Mouse (Mus musculus) cerebellum, postnatal 25 days (tissue): ENCODE measurements around the gene Scmh1.

Experiments
- DNase-seq, 2 experiments: peaks; one replicate each; pipeline ENCODE4 v3.0.0; 2021; ENCODE audit warnings: mixed read lengths in 2 of 2

Scmh1 gene

DNA sequence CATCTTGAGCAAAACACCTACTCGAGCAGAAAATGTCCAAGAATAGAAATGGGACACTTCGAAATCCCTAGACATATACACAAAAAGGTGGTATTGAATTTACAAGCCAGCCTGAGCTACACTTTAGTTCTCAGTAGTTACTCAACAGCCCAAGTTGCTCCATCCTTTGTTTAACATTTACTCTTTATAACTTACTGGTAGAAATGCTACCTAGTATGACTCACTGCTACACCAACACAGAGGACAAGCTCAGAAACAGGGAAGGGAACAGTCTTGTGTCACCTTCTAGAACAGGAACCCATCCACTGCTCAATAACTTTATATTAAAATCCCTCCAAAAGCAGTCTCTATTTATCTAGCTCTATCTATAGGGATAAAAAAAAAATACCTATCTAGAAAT, 160.6 kb downstream of the Scmh1 start:
- no peak for DNase-seq

DNA sequence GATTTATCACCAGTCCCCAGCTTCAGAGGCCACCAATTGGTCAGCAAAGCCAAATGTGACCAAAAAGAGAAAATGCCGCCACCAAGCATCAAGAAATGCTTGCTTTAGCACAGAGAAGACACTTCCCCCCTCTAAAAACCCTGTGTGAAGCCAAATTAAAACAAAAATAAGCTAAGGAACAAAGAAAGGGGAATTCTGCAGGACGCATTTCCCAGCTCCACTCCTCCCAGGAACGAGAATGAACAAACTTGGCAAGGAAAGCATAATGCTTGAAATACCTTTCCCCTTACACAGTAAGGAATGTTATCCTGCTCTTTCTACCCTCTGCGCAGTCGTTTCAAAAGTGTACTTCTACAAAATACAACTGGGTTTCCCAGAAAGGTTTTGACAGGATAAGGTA, 162.9 kb downstream of the Scmh1 start:
- no peak for DNase-seq

DNA sequence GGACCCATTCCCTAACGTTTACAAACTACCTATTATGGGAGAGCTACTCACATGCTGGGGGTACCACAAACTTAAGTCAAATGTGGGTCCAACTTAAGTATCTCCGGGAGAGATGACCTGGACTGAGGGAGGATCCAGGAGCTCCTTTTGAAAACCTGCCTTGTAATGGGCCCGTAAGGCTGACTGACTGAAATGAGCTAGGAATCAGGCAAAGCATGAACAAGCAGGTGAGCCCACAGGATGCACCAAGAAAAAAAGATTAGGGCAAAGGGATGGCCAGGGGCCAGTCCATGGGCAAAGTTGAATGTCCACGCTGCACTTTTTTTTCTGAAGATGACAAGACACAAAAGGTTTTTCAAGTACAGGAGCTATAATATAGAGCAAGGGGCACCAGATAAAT, 163.9 kb downstream of the Scmh1 start:
- peak in 1 of 2 experiments; percentile 18 for DNase-seq

DNA sequence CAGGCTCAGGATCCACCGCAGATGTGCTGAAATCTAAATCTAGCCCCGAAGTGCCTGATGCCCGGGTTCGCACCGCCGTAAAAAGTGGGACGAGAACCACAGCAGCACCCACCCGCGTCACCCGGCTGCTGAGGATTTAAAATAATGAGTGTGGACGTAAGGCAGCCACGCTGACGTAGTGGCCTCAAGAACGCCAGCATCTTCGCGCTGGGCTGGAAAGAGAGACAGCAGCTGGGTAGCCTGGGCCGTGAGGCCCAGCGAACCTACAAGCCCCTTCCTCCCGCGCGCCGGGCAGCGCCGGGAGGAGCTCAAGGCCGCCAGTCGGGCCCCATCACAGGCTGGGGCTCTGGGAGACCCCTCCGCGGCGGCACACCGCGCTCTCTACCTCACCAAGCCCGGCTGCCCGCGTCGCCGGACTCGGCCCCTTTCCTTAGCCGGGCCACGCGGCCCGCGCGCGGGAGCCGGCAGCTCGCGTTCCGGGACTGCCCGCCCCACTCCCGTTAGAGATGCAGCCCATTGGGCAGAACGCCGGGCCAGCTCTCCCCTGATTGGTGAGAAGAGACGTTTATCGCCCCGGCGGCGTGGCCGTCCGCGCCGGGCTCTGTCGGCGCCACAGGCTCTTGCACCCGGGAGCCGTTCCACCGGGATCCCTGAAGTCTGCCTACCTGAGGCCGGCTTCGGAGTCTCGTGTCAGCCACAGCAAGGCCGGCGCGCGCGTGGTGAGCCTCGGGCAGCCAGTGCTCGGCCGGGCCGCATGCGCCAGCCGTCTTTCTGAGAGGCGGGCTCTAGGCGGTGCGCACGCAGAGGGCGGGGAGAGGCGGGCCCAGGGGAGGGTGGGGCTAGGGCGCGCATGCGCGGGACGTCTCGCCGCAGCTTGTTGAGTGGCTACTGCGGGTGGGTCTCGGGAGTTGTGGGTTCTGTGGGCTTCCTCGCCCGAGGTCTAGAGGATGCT, 164.7 kb downstream of the Scmh1 start, which contains the start of gene Ctps:
Ctps (minus strand) TSS at position 791 of the 952 bp plus-strand sequence.
- peak; percentile 97 to 98 for DNase-seq

DNA sequence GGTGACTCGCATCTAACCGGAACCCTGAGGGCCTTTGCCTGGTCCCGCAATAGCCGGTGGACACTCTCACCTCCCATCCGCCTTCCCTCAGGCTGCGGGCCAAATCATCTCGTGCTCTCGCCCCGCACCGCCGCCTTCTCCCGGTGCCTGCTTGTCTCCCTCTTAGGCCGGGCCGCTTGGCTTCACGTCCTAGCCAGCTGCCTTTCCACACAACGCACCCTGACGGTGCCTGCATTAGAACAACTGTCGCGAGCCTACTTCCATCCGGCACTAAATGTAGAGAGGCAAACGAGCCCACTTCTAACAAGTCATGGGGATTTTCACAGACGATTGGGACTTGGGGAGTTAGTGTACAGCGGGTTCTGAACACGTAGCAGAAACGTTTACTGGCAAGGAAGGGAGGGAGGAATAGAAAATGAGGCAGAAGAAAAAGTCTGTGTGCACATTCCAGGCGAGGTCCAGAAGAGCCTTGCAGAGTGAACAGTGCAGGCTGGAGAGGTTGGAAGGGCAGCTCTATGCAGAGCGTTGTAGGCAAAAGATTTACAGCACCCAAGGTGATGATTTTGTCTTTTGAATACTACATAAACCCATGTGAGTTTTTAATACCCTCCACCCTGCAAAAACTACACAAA, 165.5 kb downstream of the Scmh1 start:
- DNase-seq, result no peak

DNA sequence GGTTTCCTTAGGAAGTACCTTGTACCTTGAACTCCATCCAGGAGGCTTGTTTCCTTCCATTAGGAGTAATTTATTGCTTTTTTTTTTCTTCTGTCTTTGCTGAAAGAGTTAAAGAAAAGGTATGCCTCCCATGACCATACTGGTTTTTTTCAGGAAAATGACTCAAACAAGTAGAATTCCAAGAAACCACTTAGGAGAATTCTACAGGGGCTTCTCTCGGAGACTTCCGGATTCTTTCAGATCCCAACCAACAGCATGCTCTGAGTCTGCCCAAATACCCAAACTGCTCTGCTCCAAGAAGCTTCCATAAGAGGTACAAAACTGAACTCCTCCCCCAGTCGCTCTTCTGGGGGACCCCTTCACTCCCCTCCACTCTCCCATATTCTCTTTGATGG, 166.0 kb downstream of the Scmh1 start:
- DNase-seq, result no peak

DNA sequence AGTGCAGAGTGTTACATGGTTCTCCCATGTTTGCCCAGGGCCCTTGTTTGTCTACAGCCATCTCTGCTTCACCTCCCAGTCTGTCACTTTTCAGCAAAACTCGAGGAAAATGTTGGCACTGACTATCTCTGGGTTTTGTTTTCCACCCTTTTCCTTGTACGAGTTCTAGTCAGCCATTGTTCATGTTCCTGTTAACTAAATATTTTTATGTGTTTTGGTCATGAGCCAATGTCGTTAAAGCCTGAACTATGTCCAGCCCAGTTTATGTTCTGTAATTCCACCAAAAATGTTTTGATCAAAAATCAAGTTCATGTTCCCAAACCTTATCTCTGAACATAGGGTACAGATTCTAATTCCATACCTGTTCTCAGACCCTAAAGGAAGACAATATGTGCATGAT, 166.6 kb downstream of the Scmh1 start:
- no peak for DNase-seq
